Mouse (Mus musculus): Measurements from ENCODE around the gene Cpne5.
A peak's percentile ranks its signal among the peaks of the same experiment; 100 is the strongest.

DNA sequence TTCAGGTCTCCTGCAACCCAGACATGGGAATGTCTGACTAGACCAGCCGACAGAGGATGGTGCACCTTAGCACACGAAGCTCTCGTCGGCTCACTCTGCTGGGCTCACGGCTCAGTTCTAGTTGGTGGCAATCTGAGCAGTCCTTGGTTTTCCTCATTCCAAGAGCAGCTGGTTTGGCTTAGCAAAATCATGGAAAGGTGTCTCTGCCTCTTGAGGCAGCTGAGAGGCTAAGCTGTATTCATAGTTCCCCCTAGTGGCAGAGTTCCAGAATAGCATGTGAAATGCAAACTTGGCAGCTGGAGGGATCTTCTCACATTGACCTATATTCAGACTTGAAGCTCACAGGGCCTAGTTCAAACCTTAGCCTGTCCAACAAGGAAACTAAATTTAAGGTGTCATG, 8.6 kb upstream of the Cpne5 start:
- TF ChIP-seq GATA1 (IDR thresholded peaks at IDR 0.05; ENCODE audit: low read depth, low read length) (no peak), POLR2A (IDR thresholded peaks at IDR 0.05; ENCODE audit: control insufficient read depth in 1 of 2, insufficient read depth in 1 of 2, low read depth in 1 of 2, low read length in 2 of 2, poor library complexity in 1 of 2) (no peak), MAX (IDR thresholded peaks at IDR 0.05; ENCODE audit: low read length) (0 out of 2 replicates have a peak, but pooled peaks have one; percentile 46), CTCF (IDR thresholded peaks at IDR 0.05 in 2 of 3, conservative IDR thresholded peaks at IDR 0.05 in 1 of 3; ENCODE audit: control insufficient read depth in 1 of 3, insufficient read depth in 1 of 3, low read depth in 2 of 3, low read length in 3 of 3, poor library complexity in 1 of 3, severe bottlenecking in 1 of 3) (peak; percentile 64 to 93 (median 78)), MYB (IDR thresholded peaks at IDR 0.05; ENCODE audit: low read depth, low read length) (no peak), RCOR1 (IDR thresholded peaks at IDR 0.05; ENCODE audit: low read depth, low read length) (no peak), ZC3H11A (IDR thresholded peaks at IDR 0.05; ENCODE audit: low read depth, low read length) (peak; percentile 91), SMC3 (IDR thresholded peaks at IDR 0.05; ENCODE audit: low read depth, low read length) (peak; percentile 91), USF1 (IDR thresholded peaks at IDR 0.05; ENCODE audit: low read depth, low read length) (no peak), POLR2AphosphoS2 (IDR thresholded peaks at IDR 0.05; ENCODE audit: low read length) (no peak), RAD21 (IDR thresholded peaks at IDR 0.05; ENCODE audit: low read depth, low read length) (peak; percentile 93), CHD2 (IDR thresholded peaks at IDR 0.05; ENCODE audit: low read length) (no peak), E2F4 (IDR thresholded peaks at IDR 0.05; ENCODE audit: borderline replicate concordance, low read depth, low read length) (no peak), KAT2A (conservative IDR thresholded peaks at IDR 0.05; ENCODE audit: low read depth, low read length) (no peak)
